Mouse (Mus musculus): ENCODE results near the gene Trpv5.

Trpv5 gene

GRCm38 (mm10) chr6:41680669-41681068 is at the start of gene Trpv5:
Trpv5 (minus strand) TSS chr6:41680769.
- DNase-seq (ENCODE audit: low read depth, low spot score): no peak

GRCm38 (mm10) chr6:41727989-41728609 is 47.5 kb upstream of the Trpv5 start:
- no peak for DNase-seq (ENCODE audit: low read depth, low spot score)

GRCm38 (mm10) chr6:41721430-41721829 is 40.9 kb upstream of the Trpv5 start:
- no peak for DNase-seq (ENCODE audit: low read depth, low spot score)

GRCm38 (mm10) chr6:41710281-41710680 is 29.7 kb upstream of the Trpv5 start:
- DNase-seq (ENCODE audit: low read depth, low spot score): no peak

- no peak for DNase-seq (ENCODE audit: low read depth, low spot score)
Measured at GRCm38 (mm10) chr6:41706275-41706674, 25.7 kb upstream of the Trpv5 start.

- DNase-seq (ENCODE audit: low read depth, low spot score): no peak
Measured at GRCm38 (mm10) chr6:41704123-41704522, 23.6 kb upstream of the Trpv5 start, which contains the start of gene Kel. Kel (minus strand) TSS chr6:41704339.

GRCm38 (mm10) chr6:41702928-41703327 is 22.4 kb upstream of the Trpv5 start:
- no peak for DNase-seq (ENCODE audit: low read depth, low spot score)

- no peak for DNase-seq (ENCODE audit: low read depth, low spot score)
Measured at GRCm38 (mm10) chr6:41701245-41701644, 20.7 kb upstream of the Trpv5 start.

- DNase-seq (ENCODE audit: low read depth, low spot score): peak; percentile 59
Measured at GRCm38 (mm10) chr6:41694407-41694806, 13.8 kb upstream of the Trpv5 start.

- peak; percentile 55 for DNase-seq (ENCODE audit: low read depth, low spot score)
Measured at GRCm38 (mm10) chr6:41692200-41692599, 11.6 kb upstream of the Trpv5 start.

- no peak for DNase-seq (ENCODE audit: low read depth, low spot score)
Measured at GRCm38 (mm10) chr6:41685596-41685995, 5.0 kb upstream of the Trpv5 start.

GRCm38 (mm10) chr6:41684911-41685310 is 4.3 kb upstream of the Trpv5 start:
- DNase-seq (ENCODE audit: low read depth, low spot score): no peak

- DNase-seq (ENCODE audit: low read depth, low spot score): no peak
Measured at GRCm38 (mm10) chr6:41684131-41684530, 3.6 kb upstream of the Trpv5 start, which contains the start of gene Llcfc1. Llcfc1 (plus strand) TSS chr6:41684431.

GRCm38 (mm10) chr6:41681656-41682055 is 1.1 kb upstream of the Trpv5 start:
- no peak for DNase-seq (ENCODE audit: low read depth, low spot score)

- DNase-seq (ENCODE audit: low read depth, low spot score): no peak
Measured at GRCm38 (mm10) chr6:41676530-41676929, 4.0 kb downstream of the Trpv5 start.

- DNase-seq (ENCODE audit: low read depth, low spot score): peak; percentile 45
Measured at GRCm38 (mm10) chr6:41662320-41662719, 18.2 kb downstream of the Trpv5 start.

- no peak for DNase-seq (ENCODE audit: low read depth, low spot score)
Measured at GRCm38 (mm10) chr6:41658487-41658886, 22.1 kb downstream of the Trpv5 start.

GRCm38 (mm10) chr6:41654648-41655047 is 25.9 kb downstream of the Trpv5 start:
- DNase-seq (ENCODE audit: low read depth, low spot score): no peak

- DNase-seq (ENCODE audit: low read depth, low spot score): no peak
Measured at GRCm38 (mm10) chr6:41653173-41653572, 27.4 kb downstream of the Trpv5 start.

GRCm38 (mm10) chr6:41646672-41647071 is 33.9 kb downstream of the Trpv5 start:
- no peak for DNase-seq (ENCODE audit: low read depth, low spot score)

- DNase-seq (ENCODE audit: low read depth, low spot score): no peak
Measured at GRCm38 (mm10) chr6:41646220-41646619, 34.3 kb downstream of the Trpv5 start.

- DNase-seq (ENCODE audit: low read depth, low spot score): no peak
Measured at GRCm38 (mm10) chr6:41643227-41643626, 37.3 kb downstream of the Trpv5 start.

- no peak for DNase-seq (ENCODE audit: low read depth, low spot score)
Measured at GRCm38 (mm10) chr6:41642765-41643164, 37.8 kb downstream of the Trpv5 start.

Measured in 3T3-L1 (cell line).